Mouse (Mus musculus) limb, embryonic 13.5 days (tissue): ENCODE measurements around the gene Xab2. TPM values are rescaled to one million over a fixed set of nuclear protein-coding genes. Genes with fewer than 3 reads are reported as not detected.
A peak's percentile ranks its signal among the peaks of the same experiment; 100 is the strongest.

Source experiments
- ATAC-seq: fragments of 200-750 bp; cut with Nextera tagmentation; 2 replicates; pipeline ENCODE4 v1.8.0; 2017; ENCODE audit warnings: low read depth, moderate number of reproducible peaks, moderate TSS enrichment; ENCODE audit not compliant: low FRiP score
- H3K27ac ChIP-seq: fragments of 300-500 bp; sonication (generic); 2 replicates; pipeline ENCODE4 v1.5.1; 2015; ENCODE audit warnings: inconsistent platforms, mild to moderate bottlenecking, moderate library complexity
- H3K27me3 ChIP-seq: fragments of 300-500 bp; sonication (generic); 2 replicates; pipeline ENCODE4 v1.6.1; 2015; ENCODE audit warnings: mild to moderate bottlenecking, inconsistent platforms
- H3K36me3 ChIP-seq: fragments of 300-500 bp; sonication (generic); 2 replicates; pipeline ENCODE4 v1.6.1; 2015; ENCODE audit warnings: inconsistent platforms, mild to moderate bottlenecking, moderate library complexity
- H3K4me1 ChIP-seq: fragments of 300-500 bp; sonication (generic); 2 replicates; pipeline ENCODE4 v1.6.1; 2015; ENCODE audit warnings: inconsistent platforms
- H3K4me2 ChIP-seq: fragments of 300-500 bp; sonication (generic); replicated peaks from 2 replicates; pipeline ENCODE4 v1.6.1; 2015; ENCODE audit warnings: inconsistent platforms, mild to moderate bottlenecking, moderate library complexity
- H3K4me3 ChIP-seq: fragments of 300-500 bp; sonication (generic); 2 replicates; pipeline ENCODE4 v1.5.1; 2015; ENCODE audit warnings: moderate library complexity, mild to moderate bottlenecking, inconsistent platforms
- H3K9ac ChIP-seq: fragments of 300-500 bp; sonication (generic); 2 replicates; pipeline ENCODE4 v1.6.1; 2015; ENCODE audit warnings: mild to moderate bottlenecking, inconsistent platforms
- H3K9me3 ChIP-seq: fragments of 300-500 bp; sonication (generic); 2 replicates; pipeline ENCODE4 v1.6.1; 2016; ENCODE audit warnings: inconsistent platforms
- WGBS: fragments of 180-500 bp; shearing (Covaris S2); methylation state at CpG from one replicate; pipeline ENCODE4 v1.1.7; 2015; 5-methylcytosine and 5-hydroxymethylcytosine counted together
- polyA plus RNA-seq: library from polyadenylated mRNA; unstranded; fragments of >200 nt; fragmentation: Nextera tagmentation; extraction: Ambion mirVana; gene quantifications from 2 replicates; pipeline ENCODE4 v1.2.1, GENCODE M21; 2015

Xab2 gene
- 60.9 and 61.1 TPM in 2 replicates for polyA plus RNA-seq

DNA sequence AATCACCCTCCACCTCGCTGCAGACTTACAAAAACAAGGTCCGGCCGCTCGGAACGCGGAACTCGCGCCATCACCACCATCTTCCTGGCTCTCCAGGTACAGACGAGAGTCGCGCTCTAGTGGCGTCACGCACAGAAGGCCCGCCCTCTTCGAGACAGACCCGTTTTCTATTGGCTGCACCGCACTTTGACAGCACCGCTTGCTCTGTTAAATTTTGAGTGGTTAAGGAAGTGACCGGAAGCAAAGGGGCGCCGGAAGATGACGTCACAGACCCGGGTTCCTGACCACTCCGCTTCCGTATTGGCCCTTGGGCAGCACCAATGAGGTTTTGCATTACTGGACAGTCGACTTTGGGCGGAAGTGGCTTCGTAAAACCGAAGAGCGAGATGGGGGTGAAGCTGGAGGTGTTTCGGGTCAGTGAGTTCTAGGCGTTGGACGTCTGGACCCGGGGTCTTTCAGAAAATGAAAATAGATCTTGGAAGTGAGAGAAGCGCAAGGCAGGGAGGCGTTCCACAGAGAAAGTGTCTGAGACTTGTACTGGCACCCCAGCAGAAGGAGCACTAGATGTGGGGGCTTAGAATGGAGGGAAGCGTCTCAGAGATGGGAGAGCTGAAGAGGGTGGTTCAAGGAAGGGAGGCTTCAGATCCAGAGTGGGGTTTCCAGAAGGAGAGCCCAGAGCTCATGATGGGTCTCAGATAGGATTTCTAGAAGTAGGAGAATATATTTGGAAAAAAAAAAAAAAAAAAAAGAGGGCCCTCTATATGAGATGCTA is at the start of gene Xab2, which contains the start of gene Pet100:
Xab2 (minus strand) TSS at position 118 of the 772 bp plus-strand sequence.
Pet100 (plus strand) TSS at position 350 of the 772 bp plus-strand sequence.
- Histone ChIP-seq H3K4me3 (peak within 1 kb of the TSS; percentile 92), H3K27me3 (no peaks in the 10 kb centered on the region), H3K9ac (peak within 1 kb of the TSS; percentile 80), H3K27ac (no peak within 1 kb of the TSS), H3K4me1 (peaks cover 18% of the 10 kb centered on the region), H3K4me2 (peak within 1 kb of the TSS; percentile 82), H3K9me3 (no peaks in the 10 kb centered on the region), H3K36me3 (peaks cover 30% of the 10 kb centered on the region)
- peak; percentile 99 for ATAC-seq
- WGBS = under 1% methylated on average over 37 of the region's 37 CpGs

DNA sequence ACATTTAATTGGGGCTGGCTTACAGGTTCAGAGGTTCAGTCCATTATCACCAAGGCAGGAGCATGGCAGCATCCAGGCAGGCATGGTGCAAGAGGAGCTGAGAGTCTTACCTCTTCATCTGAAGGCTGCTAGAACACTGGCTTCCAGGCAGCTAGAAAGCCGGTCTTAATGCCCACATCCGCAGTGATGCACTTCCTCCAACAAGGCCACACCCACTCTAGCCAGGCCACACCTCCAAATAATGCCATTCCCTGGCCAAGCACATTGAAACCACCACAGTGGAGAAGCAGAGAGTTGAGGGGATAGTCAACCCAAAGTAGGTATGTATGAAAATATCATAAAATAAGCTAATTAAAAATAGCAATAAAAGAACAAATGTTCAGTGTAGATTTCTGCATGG is 49.3 kb upstream of the Xab2 start:
- WGBS = 80% methylated on average over 2 of the region's 2 CpGs
- Histone ChIP-seq H3K27ac (no peak overlapping the region), H3K9ac (no peak overlapping the region), H3K27me3 (no peaks in the 10 kb centered on the region), H3K36me3 (no peaks in the 10 kb centered on the region), H3K4me2 (no peak overlapping the region), H3K4me3 (no peak overlapping the region), H3K9me3 (no peaks in the 10 kb centered on the region), H3K4me1 (peaks cover 6% of the 10 kb centered on the region; the same call in 1 of the 2 replicates)
- no peak for ATAC-seq

DNA sequence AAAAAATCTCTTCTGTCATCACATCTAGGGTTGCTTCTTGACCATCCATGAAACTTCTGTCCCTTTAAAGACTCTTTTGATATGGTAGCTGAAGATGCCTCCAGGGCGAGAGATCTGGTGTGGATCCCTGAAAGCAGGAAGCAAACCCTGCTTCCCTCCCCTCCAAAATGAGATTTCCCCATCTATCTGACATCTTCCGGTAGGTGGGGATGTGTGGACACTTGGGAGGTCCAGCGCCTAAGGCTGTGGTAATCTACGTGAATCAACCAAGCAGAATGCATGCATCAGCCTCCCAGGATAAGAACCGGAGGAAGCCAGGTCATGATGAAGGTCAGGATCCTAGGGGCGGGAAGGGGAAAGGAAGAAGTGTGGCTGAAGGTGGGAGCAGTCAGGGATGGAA is 44.4 kb upstream of the Xab2 start, which contains the start of gene Mcemp1:
Mcemp1 (plus strand) TSS at position 248 of the 400 bp plus-strand sequence.
- WGBS = 77% methylated on average over 6 of the region's 6 CpGs
- no peak for ATAC-seq

DNA sequence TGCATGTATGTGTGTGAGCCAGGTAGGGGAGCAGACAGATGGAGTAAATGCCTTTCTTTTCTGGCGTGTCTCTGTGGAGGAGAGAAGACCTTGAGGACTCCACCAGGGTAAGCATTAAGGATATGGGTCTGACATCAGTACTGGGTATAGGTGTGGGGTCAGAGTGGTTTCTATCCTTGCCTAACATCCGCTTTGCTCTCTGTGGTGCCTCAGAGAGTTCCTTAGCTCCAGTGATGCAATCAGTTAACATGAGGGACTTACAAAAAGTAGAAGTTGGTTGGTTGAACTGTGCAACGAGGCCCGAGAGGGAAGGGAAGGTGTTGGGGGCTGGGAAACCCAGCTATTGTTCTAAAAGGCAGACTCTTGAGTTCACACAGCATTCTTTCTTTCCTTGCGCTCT is 43.3 kb upstream of the Xab2 start:
- WGBS = 61% methylated on average over 5 of the region's 5 CpGs
- no peaks in the 10 kb centered on the region for H3K9me3 ChIP-seq
- ATAC-seq = no peak
- H3K4me3 ChIP-seq = no peak overlapping the region
- no peaks in the 10 kb centered on the region for H3K27me3 ChIP-seq
- H3K36me3 ChIP-seq = no peaks in the 10 kb centered on the region
- H3K27ac ChIP-seq = no peak overlapping the region
- H3K9ac ChIP-seq = no peak overlapping the region
- H3K4me2 ChIP-seq = no peak overlapping the region
- no peaks in the 10 kb centered on the region for H3K4me1 ChIP-seq

More for the DNA sequence above, 44.4 kb upstream of the Xab2 start, which contains the start of gene Mcemp1:
- no peaks in the 10 kb centered on the region for H3K9me3 ChIP-seq
- H3K27me3 ChIP-seq = no peaks in the 10 kb centered on the region
- no peak within 1 kb of the TSS for H3K27ac ChIP-seq
- H3K9ac ChIP-seq = no peak within 1 kb of the TSS
- H3K36me3 ChIP-seq = no peaks in the 10 kb centered on the region
- no peaks in the 10 kb centered on the region for H3K4me1 ChIP-seq
- H3K4me3 ChIP-seq = no peak within 1 kb of the TSS
- no peak within 1 kb of the TSS for H3K4me2 ChIP-seq

DNA sequence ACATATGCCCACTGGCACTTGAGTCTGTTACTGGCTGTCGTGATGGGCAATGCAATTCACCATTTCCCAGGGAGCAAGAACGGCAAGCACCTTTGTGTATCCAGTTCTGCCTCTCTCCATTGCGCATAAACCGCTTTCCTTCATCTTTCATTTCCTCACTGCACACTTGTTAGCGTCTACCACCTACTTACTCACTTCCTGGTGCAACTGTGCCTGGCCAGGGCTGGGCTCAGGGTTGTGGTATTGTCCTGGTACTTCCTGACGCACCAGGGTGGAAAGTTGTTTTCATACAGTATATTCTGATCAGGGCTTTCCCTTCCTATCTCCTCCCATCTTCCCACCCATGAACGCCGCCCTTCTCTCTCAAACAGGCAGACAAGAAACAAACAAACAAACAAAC is 39.8 kb upstream of the Xab2 start:
- WGBS = 76% methylated on average over 8 of the region's 8 CpGs
- no peak overlapping the region for H3K4me2 ChIP-seq
- no peak overlapping the region for H3K9ac ChIP-seq
- no peak overlapping the region for H3K27ac ChIP-seq
- ATAC-seq = no peak
- H3K27me3 ChIP-seq = 0 out of 2 replicates have a peak, but pooled peaks cover 4% of the 10 kb centered on the region
- H3K36me3 ChIP-seq = no peaks in the 10 kb centered on the region
- H3K4me3 ChIP-seq = no peak overlapping the region
- H3K9me3 ChIP-seq = no peaks in the 10 kb centered on the region
- no peaks in the 10 kb centered on the region for H3K4me1 ChIP-seq

DNA sequence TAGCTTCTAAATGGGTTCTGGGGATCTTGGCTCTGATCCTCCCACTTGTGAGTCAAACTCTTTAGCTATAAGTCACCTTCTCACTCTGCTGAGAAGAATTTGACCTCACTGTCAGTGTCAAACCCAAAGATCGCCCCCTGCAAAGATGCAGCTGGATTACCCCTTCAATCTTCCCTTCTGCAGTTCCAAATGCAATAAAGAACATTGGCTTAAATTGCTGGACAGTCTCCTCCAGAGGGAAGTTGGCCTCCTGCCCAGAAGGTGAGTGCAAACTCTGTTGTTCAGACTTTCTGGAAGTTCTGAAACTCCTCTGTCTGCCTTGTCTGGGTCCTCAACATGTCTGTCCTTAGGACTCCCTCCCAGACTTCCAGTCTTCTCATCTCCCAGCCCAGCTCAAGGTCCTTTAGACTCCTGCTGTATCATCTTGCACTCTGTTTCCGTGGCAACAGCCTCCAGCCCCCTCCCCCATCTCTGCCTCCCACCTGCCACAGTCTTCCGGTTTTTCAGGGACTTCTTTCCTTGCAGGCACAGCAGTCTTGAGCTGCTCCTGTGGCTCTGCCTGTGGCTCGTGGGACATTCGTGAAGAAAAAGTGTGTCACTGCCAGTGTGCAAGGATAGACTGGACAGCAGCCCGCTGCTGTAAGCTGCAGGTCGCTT is 35.7 kb upstream of the Xab2 start:
- H3K27ac ChIP-seq = no peak overlapping the region
- 23% methylated on average over 7 of the region's 7 CpGs for WGBS
- H3K4me1 ChIP-seq = no peaks in the 10 kb centered on the region
- H3K4me2 ChIP-seq = no peak overlapping the region
- no peak overlapping the region for H3K4me3 ChIP-seq
- H3K36me3 ChIP-seq = no peaks in the 10 kb centered on the region
- H3K9me3 ChIP-seq = no peaks in the 10 kb centered on the region
- H3K27me3 ChIP-seq = 0 out of 2 replicates have a peak, but pooled peaks cover 4% of the 10 kb centered on the region
- ATAC-seq = peak; percentile 40; the same call in 1 of the 2 replicates
- no peak overlapping the region for H3K9ac ChIP-seq

DNA sequence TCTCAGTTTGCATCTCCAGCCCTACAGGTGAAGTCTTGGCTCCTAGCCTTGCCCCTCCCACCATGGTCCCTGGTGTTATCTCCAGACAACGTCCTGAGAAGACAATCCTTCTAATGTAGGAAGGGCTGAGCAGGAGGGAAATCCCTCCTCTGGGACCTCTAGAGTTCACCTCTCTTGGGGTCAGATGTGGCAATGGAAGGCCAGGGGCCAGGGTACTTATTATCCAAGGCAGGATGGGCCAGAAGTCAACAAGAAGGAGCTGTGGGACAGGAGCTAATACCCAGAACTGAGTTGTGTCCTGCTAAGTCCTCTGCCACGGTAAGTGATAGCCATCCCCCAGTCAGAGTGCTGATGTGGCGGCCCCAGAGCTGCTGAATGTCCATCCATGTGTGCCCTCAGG is 34.4 kb upstream of the Xab2 start, which contains the start of gene Retn:
Retn (plus strand) TSS at position 245 of the 400 bp plus-strand sequence.
- Histone ChIP-seq H3K27ac (no peak within 1 kb of the TSS), H3K27me3 (0 out of 2 replicates have a peak, but pooled peaks cover 4% of the 10 kb centered on the region), H3K4me2 (no peak within 1 kb of the TSS), H3K4me1 (no peaks in the 10 kb centered on the region), H3K36me3 (no peaks in the 10 kb centered on the region), H3K4me3 (no peak within 1 kb of the TSS), H3K9ac (no peak within 1 kb of the TSS), H3K9me3 (no peaks in the 10 kb centered on the region)
- no peak for ATAC-seq
- 65% methylated on average over 3 of the region's 3 CpGs for WGBS

DNA sequence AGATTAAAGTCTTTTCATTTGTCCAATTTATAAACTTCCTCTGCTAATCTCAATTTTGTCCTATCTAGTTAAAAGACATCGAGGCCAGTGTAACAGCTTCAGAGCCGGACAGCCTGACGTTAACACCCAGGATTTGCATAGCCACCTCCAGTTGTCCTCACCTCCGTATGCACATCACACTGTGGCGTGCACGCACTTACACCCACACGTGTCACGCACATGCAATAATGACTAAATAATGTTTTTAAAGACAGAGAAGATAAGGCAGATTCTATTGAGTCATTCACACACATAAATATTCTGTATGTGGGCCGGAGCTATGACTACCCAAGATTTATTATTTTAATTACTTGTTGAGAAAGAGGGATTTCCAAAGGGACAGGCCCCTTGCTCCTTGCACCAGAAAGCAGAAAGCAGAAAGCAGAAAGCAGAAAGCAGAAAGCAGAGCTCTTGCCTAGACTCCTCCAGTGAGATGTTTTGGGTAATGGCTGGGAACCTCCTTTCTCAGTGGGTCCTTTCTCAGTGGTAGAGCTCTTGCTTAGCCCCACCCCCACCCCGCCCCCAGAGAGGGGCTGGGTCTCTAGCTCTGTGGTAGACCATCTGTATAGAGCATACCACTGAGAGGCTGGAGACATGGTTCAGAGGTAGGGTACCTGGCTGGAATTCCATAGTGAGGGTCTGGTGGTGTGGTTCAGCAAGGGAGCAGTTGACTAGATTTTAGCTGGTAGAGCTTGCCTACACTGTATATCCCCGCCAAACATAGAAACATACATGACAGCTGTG is 33.8 kb upstream of the Xab2 start:
- 70% methylated on average over 11 of the region's 11 CpGs for WGBS
- no peaks in the 10 kb centered on the region for H3K36me3 ChIP-seq
- H3K9me3 ChIP-seq = no peaks in the 10 kb centered on the region
- H3K4me2 ChIP-seq = no peak overlapping the region
- H3K27me3 ChIP-seq = 0 out of 2 replicates have a peak, but pooled peaks cover 4% of the 10 kb centered on the region
- no peak; the same call in 1 of the 2 replicates for ATAC-seq
- no peak overlapping the region for H3K27ac ChIP-seq
- no peak overlapping the region for H3K4me3 ChIP-seq
- H3K4me1 ChIP-seq = no peaks in the 10 kb centered on the region
- H3K9ac ChIP-seq = no peak overlapping the region

DNA sequence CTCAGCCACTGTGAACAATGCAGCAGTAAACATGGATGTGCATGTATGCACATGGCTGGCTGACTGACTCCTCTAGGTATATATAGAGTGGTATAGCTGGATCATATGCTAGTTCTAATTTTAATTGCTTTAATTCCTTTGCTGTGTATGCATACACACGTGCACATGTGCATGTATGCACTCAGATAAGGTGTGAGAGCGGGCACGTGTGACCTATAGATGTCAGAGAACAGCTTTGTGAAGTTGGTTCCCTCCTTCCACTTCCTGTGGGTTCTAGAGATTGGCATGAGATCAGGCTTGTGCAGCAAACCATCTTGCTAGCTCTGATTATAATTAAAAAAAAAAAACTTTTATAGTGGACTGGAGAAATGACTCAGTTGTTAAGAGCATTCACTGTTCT is 31.7 kb upstream of the Xab2 start:
- 69% methylated on average over 3 of the region's 3 CpGs for WGBS
- Histone ChIP-seq H3K9ac (no peak overlapping the region), H3K9me3 (no peaks in the 10 kb centered on the region), H3K4me1 (no peaks in the 10 kb centered on the region), H3K4me2 (no peak overlapping the region), H3K4me3 (no peak overlapping the region), H3K27me3 (0 out of 2 replicates have a peak, but pooled peaks cover 3% of the 10 kb centered on the region), H3K36me3 (no peaks in the 10 kb centered on the region), H3K27ac (no peak overlapping the region)
- ATAC-seq = no peak

DNA sequence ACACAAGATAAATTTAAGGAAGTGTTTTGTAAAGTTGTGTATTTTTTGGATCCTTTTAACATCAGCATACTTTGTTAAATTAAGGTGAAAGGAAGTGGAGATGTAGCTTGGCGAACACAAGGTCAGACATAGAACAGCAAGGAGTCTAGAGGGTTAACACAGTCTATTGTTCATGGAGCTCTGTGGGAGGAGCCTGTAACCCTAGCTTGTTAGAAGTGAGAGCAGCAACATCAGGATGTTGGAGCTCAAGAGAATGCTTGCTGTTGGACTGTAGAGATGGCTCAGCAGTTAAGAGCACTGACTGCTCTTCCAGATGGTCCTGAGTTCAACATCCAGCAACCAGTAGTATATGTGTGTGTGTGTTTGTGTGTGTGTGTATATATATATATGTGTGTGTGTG is 27.9 kb upstream of the Xab2 start:
- no peak overlapping the region for H3K27ac ChIP-seq

DNA sequence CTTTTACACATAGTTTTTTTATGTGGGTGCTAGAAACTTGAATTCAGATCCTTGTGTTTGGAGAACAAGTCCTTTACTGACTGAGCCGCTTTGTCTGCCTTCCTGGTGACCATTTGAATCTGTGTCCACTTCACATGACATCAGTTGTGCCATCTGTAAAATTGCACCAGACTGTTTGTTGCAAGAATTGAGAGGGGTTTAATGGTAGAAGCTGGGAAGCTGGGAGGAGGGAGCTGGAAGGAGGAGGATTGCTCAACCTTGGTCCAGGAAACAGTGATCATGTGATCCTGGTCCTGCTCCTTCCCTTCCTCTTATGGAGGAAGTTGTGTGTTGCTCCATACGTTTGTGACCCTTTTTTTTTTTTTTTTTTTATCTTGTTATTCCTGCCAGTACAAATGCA is 27.2 kb upstream of the Xab2 start:
- no peaks in the 10 kb centered on the region for H3K36me3 ChIP-seq
- H3K9ac ChIP-seq = no peak overlapping the region
- H3K4me2 ChIP-seq = no peak overlapping the region
- no peaks in the 10 kb centered on the region for H3K9me3 ChIP-seq
- H3K27ac ChIP-seq = no peak overlapping the region
- WGBS = 67% methylated on average over 2 of the region's 2 CpGs
- no peak for ATAC-seq
- H3K27me3 ChIP-seq = no peaks in the 10 kb centered on the region
- no peak overlapping the region for H3K4me3 ChIP-seq
- no peaks in the 10 kb centered on the region for H3K4me1 ChIP-seq

More for the DNA sequence above, 27.9 kb upstream of the Xab2 start:
- ATAC-seq = peak; percentile 61; the same call in 1 of the 2 replicates
- no peak overlapping the region for H3K9ac ChIP-seq
- no peaks in the 10 kb centered on the region for H3K36me3 ChIP-seq
- H3K4me3 ChIP-seq = no peak overlapping the region
- H3K27me3 ChIP-seq = no peaks in the 10 kb centered on the region
- H3K4me2 ChIP-seq = 0 out of 2 replicates have a peak overlapping the region, but pooled peaks have one; percentile 14
- WGBS = 33% methylated on average over 1 of the region's 1 CpGs
- H3K9me3 ChIP-seq = no peaks in the 10 kb centered on the region
- H3K4me1 ChIP-seq = no peaks in the 10 kb centered on the region
